Mouse (Mus musculus) midbrain, embryonic 16.5 days (tissue): ENCODE data around the gene Cfap298. TPM values are rescaled to one million over a fixed set of nuclear protein-coding genes. Genes with fewer than 3 reads are reported as not detected.

Experiments
- ATAC-seq: fragments of 200-750 bp; cut with Nextera tagmentation; 2 replicates; pipeline ENCODE4 v1.8.0; 2017; ENCODE audit warnings: moderate TSS enrichment
- H3K27ac ChIP-seq: fragments of 300-500 bp; sonication (generic); 2 replicates; pipeline ENCODE4 v1.5.1; 2014; ENCODE audit warnings: mild to moderate bottlenecking, low read length, mixed read lengths
- H3K27me3 ChIP-seq: fragments of 300-500 bp; sonication (generic); 2 replicates; pipeline ENCODE4 v1.6.1; 2014; ENCODE audit warnings: low read depth, low read length, mixed read lengths; ENCODE audit not compliant: control insufficient read depth, insufficient read depth
- H3K36me3 ChIP-seq: fragments of 300-500 bp; sonication (generic); 2 replicates; pipeline ENCODE4 v1.6.1; 2014; ENCODE audit warnings: mild to moderate bottlenecking, low read length, moderate library complexity, mixed read lengths; ENCODE audit not compliant: control insufficient read depth, insufficient read depth
- H3K4me1 ChIP-seq: fragments of 300-500 bp; sonication (generic); 2 replicates; pipeline ENCODE4 v1.6.1; 2014; ENCODE audit warnings: mild to moderate bottlenecking, low read length, mixed read lengths; ENCODE audit not compliant: control insufficient read depth, insufficient read depth
- H3K4me2 ChIP-seq: fragments of 300-500 bp; sonication (generic); 2 replicates; pipeline ENCODE4 v1.6.1; 2014; ENCODE audit warnings: mild to moderate bottlenecking, low read length, mixed read lengths
- H3K4me3 ChIP-seq: fragments of 300-500 bp; sonication (generic); 2 replicates; pipeline ENCODE4 v1.5.1; 2014; ENCODE audit warnings: low read depth, mild to moderate bottlenecking, low read length, moderate library complexity, mixed read lengths
- H3K9ac ChIP-seq: fragments of 300-500 bp; sonication (generic); 2 replicates; pipeline ENCODE4 v1.6.1; 2014; ENCODE audit warnings: low read depth, low read length, mixed read lengths
- H3K9me3 ChIP-seq: fragments of 300-500 bp; sonication (generic); replicated peaks from 2 replicates; pipeline ENCODE4 v1.6.1; 2014; ENCODE audit warnings: mild to moderate bottlenecking, low read length, mixed read lengths; ENCODE audit not compliant: control insufficient read depth, poor library complexity, severe bottlenecking
- WGBS: fragments of 180-500 bp; shearing (Covaris S2); extraction: QIAGEN DNeasy Blood & Tissue Kit; methylation state at CpG from one replicate; pipeline ENCODE4 v1.1.7; 2014; 5-methylcytosine and 5-hydroxymethylcytosine counted together
- polyA plus RNA-seq: library from polyadenylated mRNA; unstranded; fragments of >200 nt; fragmentation: Nextera tagmentation; extraction: Ambion mirVana; gene quantifications from 2 replicates; pipeline ENCODE4 v1.2.1, GENCODE M21; 2015

The Cfap298 gene
- polyA plus RNA-seq, 1 experiment from 2014 or later, result 60.7 TPM

- WGBS, result 53% methylated on average over 10 of the region's 10 CpGs
Observed at GRCm38 (mm10) chr16:90921471-90922159, 13.3 kb downstream of the Cfap298 start.

DNA sequence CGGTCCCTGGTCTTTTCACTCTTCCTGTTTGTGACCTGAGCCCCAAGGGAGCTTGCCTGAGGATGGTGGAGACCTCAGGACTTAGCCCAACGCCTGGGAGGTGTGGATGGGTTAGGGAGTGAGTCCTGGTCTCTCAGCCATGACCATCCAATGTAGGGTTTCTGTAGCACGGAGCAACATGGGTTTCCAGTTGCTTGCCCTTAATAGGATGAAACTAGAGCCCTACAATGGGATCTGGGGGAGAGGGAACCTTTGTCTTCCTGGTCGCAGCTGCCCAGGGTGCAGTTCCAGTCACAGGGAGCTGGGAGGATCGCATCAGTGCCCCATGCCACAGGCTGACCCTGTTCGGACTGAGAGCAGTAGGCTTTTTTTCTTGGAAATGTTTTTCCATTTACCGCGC, 17.8 kb downstream of the Cfap298 start:
- WGBS, result 65% methylated on average over 8 of the region's 8 CpGs
- H3K4me2 ChIP-seq, result no peak overlapping the region
- ATAC-seq, result no peak

More at GRCm38 (mm10) chr16:90921471-90922159, 13.3 kb downstream of the Cfap298 start:
- no peak overlapping the region for H3K4me2 ChIP-seq
- H3K4me1 ChIP-seq, result no peaks in the 10 kb centered on the region
- ATAC-seq, result no peak
- H3K4me3 ChIP-seq, result no peak overlapping the region
- H3K27ac ChIP-seq, result no peak overlapping the region; the same call in 1 of the 2 replicates
- H3K9me3 ChIP-seq, result no peaks in the 10 kb centered on the region
- no peaks in the 10 kb centered on the region for H3K27me3 ChIP-seq
- H3K36me3 ChIP-seq, result peaks cover 3% of the 10 kb centered on the region; the same call in 1 of the 2 replicates
- H3K9ac ChIP-seq, result no peak overlapping the region

GRCm38 (mm10) chr16:90916040-90916481, 18.9 kb downstream of the Cfap298 start:
- no peaks in the 10 kb centered on the region for H3K9me3 ChIP-seq
- H3K27ac ChIP-seq, result no peak overlapping the region
- WGBS, result 28% methylated on average over 12 of the region's 12 CpGs
- H3K36me3 ChIP-seq, result no peaks in the 10 kb centered on the region
- H3K4me1 ChIP-seq, result no peaks in the 10 kb centered on the region
- H3K4me3 ChIP-seq, result no peak overlapping the region
- H3K4me2 ChIP-seq, result no peak overlapping the region
- ATAC-seq, result no peak
- no peak overlapping the region for H3K9ac ChIP-seq
- no peaks in the 10 kb centered on the region for H3K27me3 ChIP-seq

More for the DNA sequence above, 17.8 kb downstream of the Cfap298 start:
- H3K27me3 ChIP-seq, result no peaks in the 10 kb centered on the region
- no peaks in the 10 kb centered on the region for H3K9me3 ChIP-seq
- no peak overlapping the region for H3K27ac ChIP-seq
- no peak overlapping the region for H3K4me3 ChIP-seq
- no peaks in the 10 kb centered on the region for H3K4me1 ChIP-seq
- H3K36me3 ChIP-seq, result no peaks in the 10 kb centered on the region
- H3K9ac ChIP-seq, result no peak overlapping the region

DNA sequence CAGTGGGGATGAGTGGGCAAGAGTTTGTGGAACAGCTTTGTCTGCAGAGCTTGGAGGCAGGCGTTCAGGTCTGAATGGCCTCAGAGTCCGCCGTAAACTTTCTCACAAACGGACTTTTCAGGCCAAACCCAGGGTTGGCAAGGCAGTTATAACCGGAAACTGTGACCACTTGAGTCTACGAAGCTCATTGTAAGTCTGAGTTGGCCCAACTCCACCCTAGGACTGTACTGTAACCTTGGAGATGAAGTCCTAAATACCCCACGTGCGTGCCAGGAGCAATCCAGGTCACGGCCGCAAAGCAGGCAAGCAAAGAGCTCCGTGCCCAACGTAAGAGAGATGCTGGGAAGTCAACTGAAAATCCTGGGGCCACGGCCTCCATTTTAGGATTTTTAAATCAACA, 23.1 kb downstream of the Cfap298 start:
- no peaks in the 10 kb centered on the region; the same call in 1 of the 2 replicates for H3K4me1 ChIP-seq
- H3K27ac ChIP-seq, result no peak overlapping the region
- no peak overlapping the region for H3K9ac ChIP-seq
- ATAC-seq, result no peak
- H3K4me3 ChIP-seq, result no peak overlapping the region
- H3K27me3 ChIP-seq, result no peaks in the 10 kb centered on the region
- no peaks in the 10 kb centered on the region for H3K36me3 ChIP-seq
- WGBS, result 88% methylated on average over 13 of the region's 13 CpGs
- H3K9me3 ChIP-seq, result no peaks in the 10 kb centered on the region
- no peak overlapping the region for H3K4me2 ChIP-seq

- Histone ChIP-seq H3K9me3 (no peaks in the 10 kb centered on the region), H3K4me1 (no peaks in the 10 kb centered on the region; the same call in 1 of the 2 replicates), H3K4me3 (no peak overlapping the region), H3K36me3 (no peaks in the 10 kb centered on the region), H3K9ac (no peak overlapping the region), H3K4me2 (no peak overlapping the region), H3K27ac (no peak overlapping the region), H3K27me3 (no peaks in the 10 kb centered on the region)
- 82% methylated on average over 17 of the region's 17 CpGs for WGBS
- no peak for ATAC-seq
Observed at GRCm38 (mm10) chr16:90910855-90911533, 23.9 kb downstream of the Cfap298 start.

- Histone ChIP-seq H3K4me3 (no peak overlapping the region), H3K27me3 (no peaks in the 10 kb centered on the region), H3K4me2 (no peak overlapping the region), H3K9me3 (no peaks in the 10 kb centered on the region), H3K27ac (no peak overlapping the region), H3K36me3 (no peaks in the 10 kb centered on the region), H3K4me1 (no peaks in the 10 kb centered on the region; the same call in 1 of the 2 replicates), H3K9ac (no peak overlapping the region)
- ATAC-seq, result no peak
- WGBS, result 74% methylated on average over 7 of the region's 7 CpGs
Observed at GRCm38 (mm10) chr16:90907250-90907649, 27.7 kb downstream of the Cfap298 start.

DNA sequence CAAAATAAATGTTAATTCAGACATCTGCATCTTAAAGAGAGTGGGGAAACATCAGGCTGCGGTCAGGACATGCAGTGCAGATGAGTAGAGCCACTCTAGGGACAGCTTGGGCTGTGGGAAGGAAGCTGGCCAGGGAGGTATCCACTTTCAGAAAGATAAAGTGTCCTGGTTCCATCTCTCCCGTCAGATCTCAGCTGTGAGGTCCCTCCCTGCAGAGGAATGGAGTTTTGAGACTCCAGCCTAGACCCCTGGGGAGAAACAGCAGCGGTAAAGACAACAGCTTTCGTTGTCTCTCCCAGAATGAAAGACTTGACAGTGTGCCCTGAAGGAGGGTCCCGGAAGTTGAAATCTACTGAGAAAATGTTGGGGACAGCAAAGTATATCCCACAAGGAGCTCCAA, 31.6 kb downstream of the Cfap298 start:
- H3K4me2 ChIP-seq, result no peak overlapping the region
- H3K9ac ChIP-seq, result no peak overlapping the region
- no peak overlapping the region for H3K27ac ChIP-seq
- H3K4me3 ChIP-seq, result no peak overlapping the region
- ATAC-seq, result no peak
- H3K9me3 ChIP-seq, result no peaks in the 10 kb centered on the region
- WGBS, result 36% methylated on average over 5 of the region's 5 CpGs
- no peaks in the 10 kb centered on the region for H3K4me1 ChIP-seq
- H3K36me3 ChIP-seq, result no peaks in the 10 kb centered on the region
- H3K27me3 ChIP-seq, result no peaks in the 10 kb centered on the region

- no peaks in the 10 kb centered on the region for H3K27me3 ChIP-seq
Observed at GRCm38 (mm10) chr16:90901364-90901763, 33.5 kb downstream of the Cfap298 start.

GRCm38 (mm10) chr16:90899498-90899897, 35.4 kb downstream of the Cfap298 start:
- WGBS, result 42% methylated on average over 12 of the region's 12 CpGs
- no peak for ATAC-seq

More at GRCm38 (mm10) chr16:90901364-90901763, 33.5 kb downstream of the Cfap298 start:
- ATAC-seq, result no peak
- no peak overlapping the region for H3K9ac ChIP-seq
- no peak overlapping the region for H3K27ac ChIP-seq
- no peak overlapping the region for H3K4me2 ChIP-seq
- H3K36me3 ChIP-seq, result no peaks in the 10 kb centered on the region
- no peak overlapping the region for H3K4me3 ChIP-seq
- 74% methylated on average over 4 of the region's 4 CpGs for WGBS
- no peaks in the 10 kb centered on the region for H3K4me1 ChIP-seq
- H3K9me3 ChIP-seq, result no peaks in the 10 kb centered on the region

More at GRCm38 (mm10) chr16:90899498-90899897, 35.4 kb downstream of the Cfap298 start:
- Histone ChIP-seq H3K9ac (no peak overlapping the region), H3K4me2 (no peak overlapping the region), H3K4me3 (no peak overlapping the region), H3K4me1 (no peaks in the 10 kb centered on the region), H3K36me3 (no peaks in the 10 kb centered on the region), H3K27ac (no peak overlapping the region), H3K27me3 (no peaks in the 10 kb centered on the region), H3K9me3 (no peaks in the 10 kb centered on the region)
